Mouse (Mus musculus) 3T3-L1 (cell line): ENCODE measurements around the gene Sema6d.

Experiments used
- DNase-seq: peaks from one replicate; pipeline ENCODE4 v3.0.0-alpha.2; 2015; ENCODE audit warnings: low read depth, low spot score

The Sema6d gene

GRCm38 (mm10) chr2:124612727-124613510 is 523.1 kb downstream of the Sema6d start:
- no peak for DNase-seq

GRCm38 (mm10) chr2:124613671-124614210 is 524.0 kb downstream of the Sema6d start:
- no peak for DNase-seq

- no peak for DNase-seq
Measured at GRCm38 (mm10) chr2:124616746-124617145, 527.0 kb downstream of the Sema6d start.

GRCm38 (mm10) chr2:124617440-124617839 is 527.7 kb downstream of the Sema6d start:
- no peak for DNase-seq

- DNase-seq: no peak
Measured at GRCm38 (mm10) chr2:124618091-124618490, 528.3 kb downstream of the Sema6d start.

GRCm38 (mm10) chr2:124618526-124619219 is 528.9 kb downstream of the Sema6d start:
- DNase-seq: no peak

- no peak for DNase-seq
Measured at GRCm38 (mm10) chr2:124620470-124620869, 530.7 kb downstream of the Sema6d start.

- DNase-seq: no peak
Measured at GRCm38 (mm10) chr2:124621972-124622621, 532.3 kb downstream of the Sema6d start.

GRCm38 (mm10) chr2:124624247-124624929 is 534.6 kb downstream of the Sema6d start:
- no peak for DNase-seq

- DNase-seq: no peak
Measured at GRCm38 (mm10) chr2:124626425-124626824, 536.7 kb downstream of the Sema6d start.

GRCm38 (mm10) chr2:124627664-124628063 is 537.9 kb downstream of the Sema6d start:
- no peak for DNase-seq

- DNase-seq: peak; percentile 13
Measured at GRCm38 (mm10) chr2:124628701-124629100, 538.9 kb downstream of the Sema6d start.

- DNase-seq: no peak
Measured at GRCm38 (mm10) chr2:124634400-124634998, 544.7 kb downstream of the Sema6d start.

GRCm38 (mm10) chr2:124635271-124635865 is 545.6 kb downstream of the Sema6d start:
- DNase-seq: no peak

- DNase-seq: no peak
Measured at GRCm38 (mm10) chr2:124637080-124637479, 547.3 kb downstream of the Sema6d start.

- no peak for DNase-seq
Measured at GRCm38 (mm10) chr2:124639221-124639963, 549.6 kb downstream of the Sema6d start.

- DNase-seq: no peak
Measured at GRCm38 (mm10) chr2:124640500-124641193, 550.9 kb downstream of the Sema6d start.

GRCm38 (mm10) chr2:124641194-124641558 is 551.4 kb downstream of the Sema6d start:
- DNase-seq: no peak

- DNase-seq: peak; percentile 37
Measured at GRCm38 (mm10) chr2:124642131-124642530, 552.4 kb downstream of the Sema6d start.
